11 mouse cellular contexts compared by ENCODE assay signal in the genomic region with DNA sequence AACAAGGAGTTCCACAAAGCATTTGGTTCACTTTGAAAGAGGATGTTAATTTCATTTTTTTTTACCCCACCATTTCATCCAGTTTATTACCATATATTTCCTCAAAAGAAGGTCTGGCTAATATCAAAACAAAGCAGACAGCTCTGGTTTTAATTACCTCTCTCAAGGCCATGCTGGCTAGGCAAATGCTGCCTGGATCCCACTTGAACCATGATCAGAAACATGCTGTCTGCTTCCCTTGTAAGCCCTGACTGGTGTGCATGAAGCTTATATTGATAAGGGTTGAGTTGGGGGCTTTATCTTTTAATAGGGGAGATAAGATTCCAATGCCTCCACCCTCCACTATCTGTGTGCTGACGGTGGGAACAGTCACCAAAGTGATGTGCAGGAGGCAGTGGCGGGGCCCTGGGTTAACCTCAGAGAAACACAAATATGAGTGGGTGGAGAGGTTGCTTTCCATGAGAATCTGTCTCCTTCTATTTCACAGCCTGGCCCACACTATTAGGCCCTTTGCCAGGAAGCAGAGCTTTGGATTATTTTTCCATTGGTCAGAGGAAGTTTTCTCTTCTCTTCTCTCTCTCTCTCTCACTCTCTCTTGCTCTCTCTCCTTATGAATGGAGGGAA.
A peak's percentile ranks its signal among the peaks of the same experiment; 100 is the strongest.
DNase-seq lines count a peak whose midpoint lies in the region; ATAC-seq and TF ChIP-seq lines count a peak whose summit lies in the region.
"Had no signal": no experiment of that assay in that cellular context is flagged by ENCODE, and none has a peak within 500 bp of the region (broad histone marks: within the 10 kb centered on the region; RNA-seq: fewer than 3 reads in every experiment).

No protein-coding gene starts in this region.

- no peak for TF ChIP-seq EP300 in heart, adult 2 months (IDR thresholded peaks at IDR 0.05; ENCODE audit: insufficient read depth, low read depth, low read length)

- peaks cover 11% of the 10 kb centered on the region for H3K4me1 ChIP-seq in heart, embryonic 11.5 days (ENCODE audit: control insufficient read depth, insufficient read depth, low read length)
- peaks cover 15% of the 10 kb centered on the region for H3K4me1 ChIP-seq in heart, adult 2 months (ENCODE audit: control insufficient read depth, insufficient read depth, low read length)
- peaks cover 12% of the 10 kb centered on the region for H3K4me1 ChIP-seq in heart, embryonic 15.5 days (replicated peaks)

- no peak for DNase-seq in heart, adult 2 months
- DNase-seq in ovary, adult 18-20 months (ENCODE audit: low spot score) = peak; percentile 13
- DNase-seq in ovary, postnatal 36 days (ENCODE audit: low spot score) = no peak
- no peak for DNase-seq in right cerebral cortex, postnatal 25 days
- no peak for DNase-seq in right cerebral cortex, postnatal 14 days
- DNase-seq in layer of hippocampus, adult 9-10 months (ENCODE audit: low spot score) = no peak
- DNase-seq: cerebellum, postnatal 14 days; kidney, adult 8-10 months had no signal

- H3K4me3 ChIP-seq in heart, embryonic 11.5 days (ENCODE audit: low read depth, low read length) = no peak overlapping the region
- H3K4me3 ChIP-seq in heart, adult 2 months = no peak overlapping the region
- no peak overlapping the region for H3K4me3 ChIP-seq in heart, embryonic 15.5 days

- no peak for TF ChIP-seq CTCF in heart, adult 2 months (IDR thresholded peaks at IDR 0.05)

- H3K27me3 ChIP-seq in heart, embryonic 11.5 days (ENCODE audit: control insufficient read depth, insufficient read depth, low read length) = no peaks in the 10 kb centered on the region
- no peaks in the 10 kb centered on the region for H3K27me3 ChIP-seq in heart, adult 2 months (ENCODE audit: control insufficient read depth, insufficient read depth, low read length)
- H3K27me3 ChIP-seq in heart, embryonic 15.5 days = no peaks in the 10 kb centered on the region

- H3K36me3 ChIP-seq in heart, embryonic 11.5 days (ENCODE audit: control insufficient read depth, insufficient read depth, low read length) = no peaks in the 10 kb centered on the region
- peaks cover 10% of the 10 kb centered on the region for H3K36me3 ChIP-seq in heart, adult 2 months (ENCODE audit: control insufficient read depth, insufficient read depth, low read length)
- no peaks in the 10 kb centered on the region for H3K36me3 ChIP-seq in heart, embryonic 15.5 days

- H3K79me2 ChIP-seq in heart, adult 2 months (replicated peaks; ENCODE audit: control insufficient read depth, insufficient read depth, low read length) = no peaks in the 10 kb centered on the region

- peak; percentile 57; the same call in 1 of the 2 replicates for ATAC-seq in heart, embryonic 11.5 days (replicated peaks; ENCODE audit: insufficient number of reproducible peaks, low FRiP score, low TSS enrichment)
- peak; percentile 67 for ATAC-seq in heart, embryonic 15.5 days (replicated peaks; ENCODE audit: insufficient number of reproducible peaks, insufficient read depth, low FRiP score, low read depth)

- TF ChIP-seq POLR2A in heart, adult 2 months (IDR thresholded peaks at IDR 0.05; ENCODE audit: insufficient read depth, low read depth, low read length) = no peak

- H3K9me3 ChIP-seq in heart, embryonic 11.5 days (replicated peaks; ENCODE audit: control insufficient read depth, low read length) = no peaks in the 10 kb centered on the region
- H3K9me3 ChIP-seq in heart, embryonic 15.5 days (replicated peaks) = no peaks in the 10 kb centered on the region

- intact Hi-C loops in heart, adult 2 months (cut with DNase I) = loop anchor here (10.0 kb wide), 3 partner anchors 74 to 236 kb away; no protein-coding TSS in a partner anchor

- H3K4me2 ChIP-seq in heart, embryonic 11.5 days = no peak overlapping the region
- H3K4me2 ChIP-seq in heart, embryonic 15.5 days = no peak overlapping the region
- H3K4me2 ChIP-seq: liver, embryonic 11.5 days had no signal

- H3K27ac ChIP-seq in heart, embryonic 11.5 days (ENCODE audit: low read depth, low read length) = peak overlapping the region; percentile 65; the same call in 1 of the 2 replicates
- H3K27ac ChIP-seq in heart, adult 2 months = no peak overlapping the region
- H3K27ac ChIP-seq in heart, embryonic 15.5 days = peak overlapping the region; percentile 49

- WGBS in heart, embryonic 11.5 days (ENCODE audit: insufficient replicate concordance) = 9% methylated on average over 2 of the region's 2 CpGs
- 52% methylated on average over 2 of the region's 2 CpGs for WGBS in heart, adult 2 months
- 17% methylated on average over 2 of the region's 2 CpGs for WGBS in heart, embryonic 15.5 days

- H3K9ac ChIP-seq in heart, embryonic 11.5 days (ENCODE audit: low read depth, low read length) = no peak overlapping the region
- no peak overlapping the region for H3K9ac ChIP-seq in heart, adult 2 months (ENCODE audit: low read depth, low read length)
- no peak overlapping the region for H3K9ac ChIP-seq in heart, embryonic 15.5 days
